Mouse (Mus musculus) right cerebral cortex, postnatal 25 days (tissue): ENCODE measurements around the gene Gm21719.
"Not testable (repeated sequence)": the region's sequence is repeated elsewhere in the genome, so short reads cannot be mapped to it uniquely, and the experiment has no call there.

Experiments
- DNase-seq: peaks from one replicate; pipeline ENCODE4 v3.0.0; 2022

Gene Gm21719

DNA sequence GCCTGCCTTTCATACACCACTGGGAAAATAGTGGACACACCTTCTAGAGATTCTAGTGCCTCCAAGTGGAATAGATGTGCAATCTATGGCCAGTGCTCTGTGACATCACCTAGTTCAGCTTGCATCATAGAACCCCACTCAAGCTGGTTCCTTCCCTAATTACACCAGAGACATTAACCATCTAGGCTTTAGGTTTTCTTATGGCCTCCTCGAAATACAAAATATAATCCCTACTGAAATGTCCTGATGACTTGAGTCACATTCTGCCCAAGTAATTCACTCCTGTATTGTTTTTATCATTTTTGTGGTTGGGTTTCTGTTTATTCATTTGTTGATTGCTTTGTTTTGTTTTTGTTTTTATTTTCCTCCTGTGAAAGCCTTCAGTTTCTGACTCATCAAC is at the start of gene Gm21719:
TSS of gene Gm21719 (minus strand) at position 101 of the 400 bp plus-strand sequence.
- DNase-seq, result not testable (repeated sequence)
